Mouse (Mus musculus) macrophage (primary cell): ENCODE data around the gene Zfp275. TPM values are rescaled to one million over a fixed set of nuclear protein-coding genes. Genes with fewer than 3 reads are reported as not detected.
"Not testable (repeated sequence)": the region's sequence is repeated elsewhere in the genome, so short reads cannot be mapped to it uniquely, and the experiment has no call there.

Experiments
- H3K27ac ChIP-seq: fragments of 350-480 bp; formaldehyde crosslinking; 2 replicates; pipeline ENCODE4 v1.9.0; 2021
- H3K36me3 ChIP-seq: fragments of 350-480 bp; formaldehyde crosslinking; 2 replicates; pipeline ENCODE4 v1.9.0; 2021; ENCODE audit errors: inconsistent target
- H3K4me3 ChIP-seq: fragments of 350-480 bp; formaldehyde crosslinking; 2 replicates; pipeline ENCODE4 v1.9.0; 2021; ENCODE audit errors: inconsistent target
- H3K79me2 ChIP-seq: fragments of 350-480 bp; formaldehyde crosslinking; 2 replicates; pipeline ENCODE4 v1.9.0; 2021; ENCODE audit errors: inconsistent target
- WGBS: methylation state at CpG from one replicate; pipeline ENCODE4 v1.1.7; 2026; ENCODE audit warnings: inconsistent platforms; ENCODE audit not compliant: missing documents; 5-methylcytosine and 5-hydroxymethylcytosine counted together
- polyA plus RNA-seq: library from polyadenylated mRNA; stranded (reverse); fragments of 250-400 nt; gene quantifications from 3 replicates; pipeline ENCODE4 v1.2.4, GENCODE M21; 2018; ENCODE audit warnings: inconsistent platforms

Zfp275 gene
- polyA plus RNA-seq, 1 experiment from 2014 or later: 6.6 TPM

DNA sequence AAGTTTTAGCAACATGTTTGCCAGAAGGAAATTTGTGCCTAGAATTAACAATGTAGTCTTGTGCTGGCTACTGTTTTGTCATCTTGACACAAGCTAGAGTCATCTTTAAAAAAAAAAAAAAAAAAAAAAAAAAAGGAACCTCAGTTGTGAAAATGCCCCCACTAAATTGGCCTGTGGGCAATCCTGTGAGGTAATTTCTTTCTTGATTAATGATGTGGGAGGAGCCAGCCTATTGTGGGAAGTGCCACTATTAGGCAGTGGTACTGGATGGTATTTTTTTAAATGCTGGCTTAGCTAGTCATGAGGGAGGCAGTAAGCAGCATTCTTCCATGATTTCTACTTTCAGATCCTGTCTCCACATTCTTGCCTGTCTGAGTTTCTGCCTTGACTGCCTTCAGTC is 20.9 kb downstream of the Zfp275 start:
- no peaks in the 10 kb centered on the region for H3K36me3 ChIP-seq
- H3K4me3 ChIP-seq: no peak overlapping the region
- H3K79me2 ChIP-seq: no peaks in the 10 kb centered on the region
- H3K27ac ChIP-seq: no peak overlapping the region

GRCm38 (mm10) chrX:73384419-73384818 is 42.0 kb downstream of the Zfp275 start:
- WGBS: 72% methylated on average over 6 of the region's 6 CpGs
- H3K79me2 ChIP-seq: no peaks in the 10 kb centered on the region

GRCm38 (mm10) chrX:73384924-73385323 is 42.5 kb downstream of the Zfp275 start:
- Histone ChIP-seq H3K27ac (no peak overlapping the region), H3K79me2 (no peaks in the 10 kb centered on the region), H3K4me3 (no peak overlapping the region), H3K36me3 (no peaks in the 10 kb centered on the region)
- 50% methylated on average over 1 of the region's 1 CpGs for WGBS

More at GRCm38 (mm10) chrX:73384419-73384818, 42.0 kb downstream of the Zfp275 start:
- Histone ChIP-seq H3K36me3 (no peaks in the 10 kb centered on the region), H3K4me3 (no peak overlapping the region), H3K27ac (no peak overlapping the region)

DNA sequence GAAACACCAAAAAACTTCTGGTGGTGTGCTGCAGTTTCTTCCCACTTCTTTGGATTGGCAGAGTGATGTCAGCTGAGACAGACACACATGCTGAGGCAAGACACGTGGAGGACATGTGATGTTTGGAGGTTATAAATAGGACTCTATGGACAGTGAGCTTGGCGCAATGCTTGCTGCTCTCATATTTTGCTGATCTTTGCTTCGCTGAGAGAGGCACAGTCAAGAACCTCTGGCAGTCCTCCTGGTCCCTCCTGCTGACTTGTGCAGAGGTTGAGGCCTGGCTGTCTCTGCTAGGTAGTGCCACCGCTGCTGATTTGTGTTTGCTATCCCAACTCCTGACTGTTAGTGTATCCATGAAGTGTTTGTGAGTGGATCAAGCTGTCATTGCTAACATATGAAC is 49.1 kb downstream of the Zfp275 start:
- Histone ChIP-seq H3K27ac (no peak overlapping the region), H3K36me3 (no peaks in the 10 kb centered on the region), H3K79me2 (no peaks in the 10 kb centered on the region), H3K4me3 (no peak overlapping the region)
- 96% methylated on average over 3 of the region's 4 CpGs for WGBS

DNA sequence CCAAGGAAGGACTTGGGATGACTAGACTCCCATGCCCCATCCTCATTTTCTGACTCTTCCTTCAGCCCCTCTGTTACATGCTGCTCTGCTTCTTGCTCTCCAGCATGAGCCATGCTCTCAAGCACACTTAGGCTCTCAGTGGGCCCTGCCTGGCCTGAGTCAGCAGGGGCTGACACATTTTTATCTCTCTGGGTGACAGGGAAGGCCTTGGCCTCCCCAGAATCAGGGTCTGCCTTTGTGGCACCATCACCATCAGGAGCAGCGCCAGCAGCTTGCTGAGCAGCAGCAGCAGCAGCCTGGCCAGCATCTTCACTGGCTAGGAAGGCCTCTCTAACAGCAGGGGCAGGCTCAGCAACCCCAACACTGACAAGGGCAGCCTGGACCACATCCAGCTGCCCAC is 54.0 kb downstream of the Zfp275 start:
- Histone ChIP-seq H3K4me3 (no peak overlapping the region), H3K79me2 (no peaks in the 10 kb centered on the region), H3K27ac (no peak overlapping the region), H3K36me3 (no peaks in the 10 kb centered on the region)
- 100% methylated on average over 1 of the region's 1 CpGs for WGBS

DNA sequence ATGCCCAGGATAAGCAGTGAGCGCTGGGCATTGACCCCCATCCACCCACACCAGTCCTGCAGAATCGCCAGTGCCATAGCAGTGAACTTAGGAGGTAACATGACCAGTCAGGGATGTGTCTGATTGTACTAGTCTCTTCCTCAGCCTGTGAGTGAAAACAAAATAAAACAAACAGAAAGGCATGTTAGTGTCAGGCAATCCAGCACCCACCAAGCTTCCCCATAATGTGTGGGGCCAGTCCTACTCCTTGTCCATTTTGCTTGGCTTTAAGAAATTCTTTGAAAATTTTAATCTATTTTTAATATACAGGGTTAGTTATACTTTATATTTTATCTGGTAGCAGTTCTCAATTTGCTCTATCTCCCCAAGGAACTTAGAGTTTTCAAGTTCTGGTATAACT is 56.2 kb downstream of the Zfp275 start, which contains the start of gene Gm18336:
Gm18336 (minus strand) TSS at position 101 of the 400 bp plus-strand sequence.
- not testable (repeated sequence) for H3K36me3 ChIP-seq, H3K4me3 ChIP-seq, H3K79me2 ChIP-seq, H3K27ac ChIP-seq
- no CpG with 5 or more reads among the region's 2 CpGs for WGBS

DNA sequence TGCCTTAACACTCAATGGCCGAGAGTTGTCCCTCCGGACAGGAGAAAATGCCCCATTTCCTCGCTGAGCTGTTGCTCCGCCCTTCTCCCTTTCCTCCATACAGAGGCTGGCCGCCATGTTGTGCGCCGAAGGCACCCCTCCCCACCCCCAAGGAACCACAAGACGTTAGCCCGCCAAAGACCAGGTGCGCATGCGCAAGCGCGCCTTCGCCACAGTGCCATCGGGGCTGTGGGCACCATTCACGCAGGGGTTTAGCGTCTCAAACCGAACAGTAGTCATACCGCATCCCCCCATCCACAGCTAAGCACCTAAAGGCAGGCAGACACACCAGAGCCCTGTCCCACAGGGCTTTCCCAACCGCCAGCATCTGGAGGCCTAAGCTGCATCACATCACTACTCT is 58.5 kb downstream of the Zfp275 start:
- 95% methylated on average over 20 of the region's 20 CpGs for WGBS
- H3K79me2 ChIP-seq: no peaks in the 10 kb centered on the region
- no peak overlapping the region for H3K4me3 ChIP-seq
- no peak overlapping the region for H3K27ac ChIP-seq
- no peaks in the 10 kb centered on the region for H3K36me3 ChIP-seq

GRCm38 (mm10) chrX:73401616-73402015 is 59.2 kb downstream of the Zfp275 start:
- 94% methylated on average over 12 of the region's 12 CpGs for WGBS
- H3K79me2 ChIP-seq: no peaks in the 10 kb centered on the region
- no peak overlapping the region for H3K4me3 ChIP-seq
- H3K27ac ChIP-seq: no peak overlapping the region
- no peaks in the 10 kb centered on the region for H3K36me3 ChIP-seq

Other genes with a start within 250 kb of the Zfp275 start
- 0.35 TPM in 1 of 3 replicates, not detected in the others for gene Xlr3a, start 245.5 kb upstream of the Zfp275 start, polyA plus RNA-seq
- not detected in 3 replicates for gene Gm14685, start 225.6 kb upstream of the Zfp275 start, polyA plus RNA-seq
- not detected in 3 replicates for gene Xlr5b, start 193.8 kb upstream of the Zfp275 start, polyA plus RNA-seq
- not detected in 3 replicates for gene DXBay18, start 193.2 kb upstream of the Zfp275 start, polyA plus RNA-seq
- not detected in 3 replicates for gene Spin2d, start 165.6 kb upstream of the Zfp275 start, polyA plus RNA-seq
- gene Xlr3b, start 150.4 kb upstream of the Zfp275 start, polyA plus RNA-seq: 1.6 to 2.5 TPM (median 1.8 TPM) in 3 replicates
- gene Xlr4b, start 128.3 kb upstream of the Zfp275 start, polyA plus RNA-seq: 3.1 to 6.6 TPM (median 5.2 TPM) in 3 replicates
- gene F8a, start 114.3 kb upstream of the Zfp275 start, polyA plus RNA-seq: 1.2 to 3.4 TPM (median 2.6 TPM) in 3 replicates
- gene Xlr4c, start 99.5 kb upstream of the Zfp275 start, polyA plus RNA-seq: 0.25 to 0.36 TPM (median 0.29 TPM) in 3 replicates
- not detected in 3 replicates for gene Xlr3c, start 77.2 kb upstream of the Zfp275 start, polyA plus RNA-seq
- gene Xlr5a, start 49.6 kb upstream of the Zfp275 start, polyA plus RNA-seq: not detected in 3 replicates
- gene Xlr5c, start 49.6 kb upstream of the Zfp275 start, polyA plus RNA-seq: not detected in 3 replicates
- gene Gm45015, start 5.8 kb upstream of the Zfp275 start, polyA plus RNA-seq: not detected in 3 replicates
- not detected in 3 replicates for gene Gm18336, start 56.1 kb downstream of the Zfp275 start, polyA plus RNA-seq
- gene Zfp92, start 68.5 kb downstream of the Zfp275 start, polyA plus RNA-seq: not detected in 3 replicates
- gene Trex2, start 92.7 kb downstream of the Zfp275 start, polyA plus RNA-seq: not detected in 3 replicates
- gene Haus7, start 116.4 kb downstream of the Zfp275 start, polyA plus RNA-seq: 7.9 to 15.4 TPM (median 9.0 TPM) in 3 replicates
- 0.19 to 1.3 TPM (median 0.98 TPM) in 3 replicates for gene Bgn, start 141.0 kb downstream of the Zfp275 start, polyA plus RNA-seq
- 0.04 TPM in 1 of 3 replicates, not detected in the others for gene Atp2b3, start 160.5 kb downstream of the Zfp275 start, polyA plus RNA-seq